Mouse (Mus musculus) cerebral cortex, adult 2 months (tissue): ENCODE results near the gene Gm3629.

Experiments used
- WGBS: fragments of 180-500 bp; shearing (Covaris S2); methylation state at CpG from one replicate; pipeline ENCODE4 v1.1.7; 2018; 5-methylcytosine and 5-hydroxymethylcytosine counted together

Gene Gm3629

DNA sequence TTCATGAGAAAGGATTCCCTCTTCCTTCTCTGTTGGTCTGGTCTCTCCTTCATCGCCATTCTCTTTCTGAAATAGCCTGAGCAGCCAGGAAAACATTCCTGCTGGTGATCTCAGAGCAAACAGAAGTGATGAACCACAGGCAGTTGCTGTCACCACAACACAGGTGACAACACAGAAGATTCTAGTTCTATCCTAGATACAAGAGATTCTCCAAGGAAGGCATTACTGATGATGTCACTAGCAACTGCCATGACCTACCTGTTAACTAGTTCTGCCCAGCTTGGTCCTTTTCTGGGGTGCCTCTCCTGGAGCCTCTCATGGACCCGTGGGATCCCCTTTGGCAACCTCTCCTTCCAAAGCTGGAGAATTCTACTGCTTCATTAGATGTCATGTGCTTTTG, at the start of gene Gm3629:
Gm3629 (minus strand) TSS at position 101 of the 400 bp plus-strand sequence.
- 44% methylated on average over 1 of the region's 2 CpGs for WGBS

DNA sequence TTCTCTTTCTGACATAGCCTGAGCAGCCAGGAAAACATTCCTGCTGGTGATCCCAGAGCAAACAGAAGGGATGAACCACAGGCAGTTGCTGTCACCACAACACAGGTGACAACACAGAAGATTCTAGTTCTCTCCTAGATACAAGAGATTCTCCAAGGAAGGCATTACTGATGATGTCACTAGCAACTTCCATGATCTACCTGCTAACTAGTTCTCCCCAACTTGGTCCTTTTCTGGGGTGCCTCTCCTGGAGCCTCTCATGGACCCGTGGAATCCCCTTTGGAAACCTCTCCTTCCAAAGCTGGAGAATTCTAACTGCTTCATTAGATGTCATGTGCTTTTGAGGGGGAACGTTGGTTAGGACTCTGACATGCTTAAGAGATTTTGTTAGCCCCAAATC, 31.9 kb upstream of the Gm3629 start, which contains the start of gene Gm3460:
Gm3460 (minus strand) TSS at position 101 of the 400 bp plus-strand sequence.
- 75% methylated on average over 1 of the region's 2 CpGs for WGBS

DNA sequence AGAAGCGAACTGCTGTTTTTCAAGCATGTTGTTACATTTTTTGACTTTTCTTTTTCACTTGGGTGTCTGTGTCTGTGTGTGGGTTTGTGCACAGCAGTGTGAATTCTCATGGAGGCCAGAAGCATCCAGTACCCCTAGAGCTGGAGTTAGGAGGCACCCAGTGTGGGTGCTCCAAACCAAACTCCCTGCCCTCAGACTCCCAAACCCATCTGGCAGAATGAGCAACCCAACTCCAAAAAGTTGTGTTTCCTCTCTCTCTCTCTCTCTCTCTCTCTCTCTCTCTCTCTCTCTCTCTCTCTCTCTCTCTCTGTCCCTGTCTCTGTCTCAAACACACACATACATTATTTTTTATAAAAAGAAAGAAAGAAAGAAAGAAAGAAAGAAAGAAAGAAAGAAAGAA, 16.0 kb upstream of the Gm3629 start:
- WGBS = no CpG with 5 or more reads among the region's 1 CpGs

DNA sequence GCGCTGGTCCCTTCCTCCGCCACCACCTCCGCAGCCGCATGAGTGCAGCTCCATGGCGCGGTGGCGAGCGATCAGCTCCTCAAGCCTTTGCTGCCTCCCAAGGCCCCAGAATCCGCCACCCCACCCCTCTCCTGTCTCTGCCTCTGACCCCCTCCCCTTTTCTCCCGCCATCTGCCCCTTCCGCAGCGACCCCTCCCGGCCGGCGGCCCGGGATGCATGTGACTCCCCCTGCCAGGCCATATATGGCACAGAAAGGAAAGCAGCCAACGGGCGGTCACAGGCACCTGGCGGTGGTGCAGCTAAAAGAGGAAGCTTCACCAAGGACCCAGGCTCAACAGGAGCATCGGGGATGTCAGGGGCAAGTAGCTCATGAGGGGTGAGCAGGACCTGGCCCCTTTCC, 14.6 kb upstream of the Gm3629 start:
- 3% methylated on average over 19 of the region's 20 CpGs for WGBS

DNA sequence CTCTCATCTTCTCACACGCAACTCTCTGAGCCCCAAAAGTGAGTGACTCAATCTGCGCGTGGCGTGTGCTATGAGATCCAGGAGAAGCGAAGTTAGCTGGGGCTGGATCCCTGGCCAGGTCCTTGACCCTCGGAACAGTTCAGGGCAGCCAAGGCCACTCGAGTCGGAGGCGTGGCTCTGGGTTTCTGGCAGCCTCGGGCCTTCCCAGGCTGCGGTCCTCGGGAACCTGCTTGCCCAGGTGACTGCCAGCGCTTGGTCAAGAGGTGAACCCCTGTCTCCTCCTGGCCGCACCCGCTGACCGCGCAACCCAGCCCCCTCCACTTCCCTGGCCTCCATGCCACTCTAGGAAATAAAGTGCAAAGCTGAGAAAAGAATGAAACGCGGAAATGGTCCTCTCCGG, 14.1 kb upstream of the Gm3629 start:
- 3% methylated on average over 18 of the region's 20 CpGs for WGBS

DNA sequence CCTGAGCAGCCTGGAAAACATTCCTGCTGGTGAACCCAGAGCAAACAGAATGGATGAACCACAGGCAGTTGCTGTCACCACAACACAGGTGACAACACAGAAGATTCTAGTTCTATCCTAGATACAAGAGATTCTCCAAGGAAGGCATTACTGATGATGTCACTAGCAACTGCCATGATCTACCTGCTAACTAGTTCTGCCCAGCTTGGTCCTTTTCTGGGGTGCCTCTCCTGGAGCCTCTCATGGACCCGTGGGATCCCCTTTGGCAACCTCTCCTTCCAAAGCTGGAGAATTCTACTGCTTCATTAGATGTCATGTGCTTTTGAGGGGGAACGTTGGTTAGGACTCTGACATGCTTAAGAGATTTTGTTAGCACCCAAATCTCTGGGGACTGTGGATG, 53.2 kb downstream of the Gm3629 start, which contains the start of gene Gm8356:
Gm8356 (minus strand) TSS at position 101 of the 400 bp plus-strand sequence.
- WGBS = 100% methylated on average over 1 of the region's 2 CpGs
